Mouse (Mus musculus) forebrain, embryonic 14.5 days (tissue): ENCODE results near the gene Nes. TPM values are rescaled to one million over a fixed set of nuclear protein-coding genes. Genes with fewer than 3 reads are reported as not detected.
A peak's percentile ranks its signal among the peaks of the same experiment; 100 is the strongest.

ENCODE experiments used
- ATAC-seq: fragments of 200-750 bp; cut with Nextera tagmentation; 2 replicates; pipeline ENCODE4 v1.8.0; 2017; ENCODE audit warnings: mild to moderate bottlenecking, moderate library complexity
- DNase-seq: peaks from one replicate; pipeline ENCODE4 v3.0.0-alpha.2; 2015; ENCODE audit warnings: low spot score
- H3K27ac ChIP-seq: fragments of 300-500 bp; sonication (generic); 2 replicates; pipeline ENCODE4 v1.5.1; 2014; ENCODE audit warnings: low read depth, mild to moderate bottlenecking, control low read depth, low read length, moderate library complexity
- H3K27me3 ChIP-seq: fragments of 300-500 bp; sonication (generic); replicated peaks from 2 replicates; pipeline ENCODE4 v1.6.1; 2014; ENCODE audit warnings: low read length, control low read depth, mixed read lengths; ENCODE audit not compliant: control insufficient read depth, insufficient read depth
- H3K36me3 ChIP-seq: fragments of 300-500 bp; sonication (generic); 2 replicates; pipeline ENCODE4 v1.6.1; 2014; ENCODE audit warnings: low read length, control low read depth; ENCODE audit not compliant: control insufficient read depth, insufficient read depth
- H3K4me1 ChIP-seq: fragments of 300-500 bp; sonication (generic); 2 replicates; pipeline ENCODE4 v1.6.1; 2014; ENCODE audit warnings: antibody characterized with exemption, low read length, control low read depth; ENCODE audit not compliant: control insufficient read depth, insufficient read depth
- H3K4me2 ChIP-seq: fragments of 300-500 bp; sonication (generic); 2 replicates; pipeline ENCODE4 v1.6.1; 2014; ENCODE audit warnings: mild to moderate bottlenecking, control low read depth, low read length
- H3K4me3 ChIP-seq: fragments of 300-500 bp; sonication (generic); 2 replicates; pipeline ENCODE4 v1.5.1; 2014; ENCODE audit warnings: low read depth, low read length, control low read depth
- H3K9ac ChIP-seq: fragments of 300-500 bp; sonication (generic); 2 replicates; pipeline ENCODE4 v1.6.1; 2014; ENCODE audit warnings: mild to moderate bottlenecking, low read length, control low read depth, moderate library complexity
- H3K9me3 ChIP-seq: fragments of 300-500 bp; sonication (generic); replicated peaks from 2 replicates; pipeline ENCODE4 v1.6.1; 2016; ENCODE audit warnings: low read length, control low read depth, mixed read lengths; ENCODE audit not compliant: control insufficient read depth
- WGBS: fragments of 180-500 bp; shearing (Covaris S2); extraction: QIAGEN DNeasy Blood & Tissue Kit; methylation state at CpG from one replicate; pipeline ENCODE4 v1.1.7; 2014; 5-methylcytosine and 5-hydroxymethylcytosine counted together
- polyA plus RNA-seq: library from polyadenylated mRNA; unstranded; fragments of >200 nt; fragmentation: Nextera tagmentation; extraction: Ambion mirVana; gene quantifications from 2 replicates; pipeline ENCODE4 v1.2.1, GENCODE M21; 2014

Gene Nes
- polyA plus RNA-seq, 1 experiment from 2014 or later: 23.1 TPM

- 3% methylated on average over 14 of the region's 14 CpGs for WGBS
- Histone ChIP-seq H3K4me1 (peaks cover 31% of the 10 kb centered on the region), H3K27ac (peak overlapping the region; percentile 94), H3K27me3 (no peaks in the 10 kb centered on the region), H3K9ac (peak overlapping the region; percentile 84), H3K36me3 (peaks cover 32% of the 10 kb centered on the region), H3K9me3 (no peaks in the 10 kb centered on the region), H3K4me3 (peak overlapping the region; percentile 67), H3K4me2 (peak overlapping the region; percentile 94)
- no peak for ATAC-seq
- no peak for DNase-seq
Observed at GRCm38 (mm10) chr3:87973593-87974380, 2.9 kb downstream of the Nes start.

- peak overlapping the region; percentile 84 for H3K9ac ChIP-seq
Observed at GRCm38 (mm10) chr3:87974381-87974987, 3.6 kb downstream of the Nes start.

GRCm38 (mm10) chr3:87979493-87979892 is 8.6 kb downstream of the Nes start:
- H3K9ac ChIP-seq: no peak overlapping the region
- 89% methylated on average over 5 of the region's 5 CpGs for WGBS
- DNase-seq: no peak
- peaks cover 28% of the 10 kb centered on the region for H3K4me1 ChIP-seq
- H3K4me3 ChIP-seq: no peak overlapping the region
- no peaks in the 10 kb centered on the region for H3K9me3 ChIP-seq
- no peak for ATAC-seq
- no peak overlapping the region for H3K4me2 ChIP-seq
- peaks cover 40% of the 10 kb centered on the region for H3K36me3 ChIP-seq
- H3K27me3 ChIP-seq: no peaks in the 10 kb centered on the region
- no peak overlapping the region for H3K27ac ChIP-seq

More at GRCm38 (mm10) chr3:87974381-87974987, 3.6 kb downstream of the Nes start:
- no peaks in the 10 kb centered on the region for H3K9me3 ChIP-seq
- ATAC-seq (peak; percentile 82), DNase-seq (peak; percentile 95)
- H3K27me3 ChIP-seq: no peaks in the 10 kb centered on the region
- peaks cover 31% of the 10 kb centered on the region for H3K4me1 ChIP-seq
- WGBS: 2% methylated on average over 12 of the region's 12 CpGs
- peak overlapping the region; percentile 67 for H3K4me3 ChIP-seq
- H3K36me3 ChIP-seq: peaks cover 37% of the 10 kb centered on the region
- peak overlapping the region; percentile 94 for H3K27ac ChIP-seq
- H3K4me2 ChIP-seq: peak overlapping the region; percentile 94

GRCm38 (mm10) chr3:87980085-87980484 is 9.2 kb downstream of the Nes start:
- H3K4me1 ChIP-seq: peaks cover 25% of the 10 kb centered on the region
- no peak overlapping the region for H3K4me2 ChIP-seq
- WGBS: 52% methylated on average over 3 of the region's 3 CpGs
- ATAC-seq (no peak), DNase-seq (no peak)
- H3K27ac ChIP-seq: no peak overlapping the region
- no peaks in the 10 kb centered on the region for H3K9me3 ChIP-seq
- no peaks in the 10 kb centered on the region for H3K27me3 ChIP-seq
- H3K9ac ChIP-seq: no peak overlapping the region
- no peak overlapping the region for H3K4me3 ChIP-seq
- H3K36me3 ChIP-seq: peaks cover 40% of the 10 kb centered on the region

- Histone ChIP-seq H3K9me3 (no peaks in the 10 kb centered on the region), H3K27me3 (no peaks in the 10 kb centered on the region), H3K9ac (no peak overlapping the region), H3K27ac (no peak overlapping the region), H3K4me1 (peaks cover 32% of the 10 kb centered on the region), H3K4me3 (no peak overlapping the region), H3K36me3 (peaks cover 34% of the 10 kb centered on the region), H3K4me2 (no peak overlapping the region)
- no peak for ATAC-seq
- no peak for DNase-seq
- WGBS: 63% methylated on average over 5 of the region's 5 CpGs
Observed at GRCm38 (mm10) chr3:87980728-87981127, 9.8 kb downstream of the Nes start.

- WGBS: 82% methylated on average over 6 of the region's 6 CpGs
- peaks cover 36% of the 10 kb centered on the region for H3K4me1 ChIP-seq
- H3K9me3 ChIP-seq: no peaks in the 10 kb centered on the region
- H3K27me3 ChIP-seq: no peaks in the 10 kb centered on the region
- DNase-seq (no peak), ATAC-seq (no peak)
- no peak overlapping the region for H3K4me2 ChIP-seq
- peaks cover 28% of the 10 kb centered on the region for H3K36me3 ChIP-seq
- no peak overlapping the region for H3K27ac ChIP-seq
- no peak overlapping the region for H3K4me3 ChIP-seq
- H3K9ac ChIP-seq: no peak overlapping the region
Observed at GRCm38 (mm10) chr3:87981214-87981760, 10.4 kb downstream of the Nes start.

GRCm38 (mm10) chr3:87981894-87982835 is 11.3 kb downstream of the Nes start:
- Histone ChIP-seq H3K27ac (peak overlapping the region; percentile 53), H3K27me3 (no peaks in the 10 kb centered on the region), H3K36me3 (peaks cover 21% of the 10 kb centered on the region), H3K4me1 (peaks cover 43% of the 10 kb centered on the region), H3K9me3 (no peaks in the 10 kb centered on the region), H3K4me3 (no peak overlapping the region), H3K4me2 (no peak overlapping the region), H3K9ac (peak overlapping the region; percentile 43; the same call in 1 of the 2 replicates)
- no peak for DNase-seq
- no peak for ATAC-seq
- 31% methylated on average over 12 of the region's 12 CpGs for WGBS

GRCm38 (mm10) chr3:87982836-87983601 is 12.1 kb downstream of the Nes start:
- no peaks in the 10 kb centered on the region for H3K9me3 ChIP-seq
- peak overlapping the region; percentile 35 for H3K4me2 ChIP-seq
- DNase-seq (no peak), ATAC-seq (peak; percentile 6; the same call in 1 of the 2 replicates)
- peaks cover 15% of the 10 kb centered on the region; the same call in 1 of the 2 replicates for H3K36me3 ChIP-seq
- no peaks in the 10 kb centered on the region for H3K27me3 ChIP-seq
- no peak overlapping the region for H3K4me3 ChIP-seq
- peak overlapping the region; percentile 43 for H3K9ac ChIP-seq
- whole genome bisulfite sequencing: 5% methylated on average over 13 of the region's 13 CpGs
- H3K4me1 ChIP-seq: peaks cover 46% of the 10 kb centered on the region
- H3K27ac ChIP-seq: peak overlapping the region; percentile 53
